Mouse (Mus musculus) liver, adult 2 months (tissue): Measurements from ENCODE around the gene Fam19a1. TPM values are rescaled to one million over a fixed set of nuclear protein-coding genes. Genes with fewer than 3 reads are reported as not detected.

Experiments
- DNase-seq: peaks from one replicate; pipeline ENCODE4 v3.0.0-alpha.2; 2011; ENCODE audit warnings: low read depth, low spot score; ENCODE audit errors: extremely low read depth
- H3K27ac ChIP-seq: fragments of 200-500 bp; replicated peaks from 2 replicates; pipeline ENCODE4 v1.5.1; 2012; ENCODE audit warnings: low read depth, mild to moderate bottlenecking, control low read depth, inconsistent platforms, low read length; ENCODE audit not compliant: insufficient read depth
- H3K27me3 ChIP-seq: fragments of 200-500 bp; 2 replicates; pipeline ENCODE4 v1.6.1; 2012; ENCODE audit warnings: mild to moderate bottlenecking, moderate library complexity, low read length, inconsistent platforms; ENCODE audit not compliant: control insufficient read depth, insufficient read depth
- H3K36me3 ChIP-seq: fragments of 200-500 bp; 2 replicates; pipeline ENCODE4 v1.6.1; 2012; ENCODE audit warnings: low read length, inconsistent platforms; ENCODE audit not compliant: control insufficient read depth, insufficient read depth
- H3K4me1 ChIP-seq: fragments of 200-500 bp; 2 replicates; pipeline ENCODE4 v1.6.1; 2011; ENCODE audit warnings: low read length; ENCODE audit not compliant: control insufficient read depth, insufficient read depth
- H3K4me3 ChIP-seq: fragments of 200-500 bp; 2 replicates; pipeline ENCODE4 v1.5.1; 2011; ENCODE audit warnings: low read depth, mild to moderate bottlenecking, control low read depth, low read length, moderate library complexity; ENCODE audit not compliant: insufficient read depth
- H3K79me2 ChIP-seq: fragments of 200-500 bp; 2 replicates; pipeline ENCODE4 v1.6.1; 2012; ENCODE audit warnings: inconsistent platforms, mild to moderate bottlenecking, low read length, moderate library complexity; ENCODE audit not compliant: control insufficient read depth, insufficient read depth
- H3K9ac ChIP-seq: fragments of 200-500 bp; 2 replicates; pipeline ENCODE4 v1.6.1; 2012; ENCODE audit warnings: low read depth, mild to moderate bottlenecking, control low read depth, inconsistent platforms, low read length
- CTCF ChIP-seq: fragments of 200-500 bp; IDR thresholded peaks from 2 replicates; pipeline ENCODE4 v1.5.1; 2011; ENCODE audit warnings: low read depth, low read length, control low read depth
- POLR2A ChIP-seq: fragments of 200-500 bp; IDR thresholded peaks from 2 replicates; pipeline ENCODE4 v1.6.1; 2011; ENCODE audit warnings: low read length, control low read depth; ENCODE audit not compliant: insufficient read depth; ENCODE audit errors: extremely low read depth
- WGBS: fragments of 180-500 bp; shearing (Covaris S2); methylation state at CpG from one replicate; pipeline ENCODE4 v1.1.7; 2018; 5-methylcytosine and 5-hydroxymethylcytosine counted together
- polyA plus RNA-seq: library from polyadenylated mRNA; depleted of rRNA; stranded (reverse); fragments of >200 nt; gene quantifications from 2 replicates; pipeline ENCODE4 v1.2.3, GENCODE M21; 2012
- total RNA-seq: library from RNA; depleted of rRNA; stranded (reverse); fragments of >200 nt; gene quantifications from 2 replicates; pipeline ENCODE4 v1.2.3, GENCODE M21; 2014

Fam19a1 gene
- total and polyA plus RNA-seq, 2 experiments = 0.09 TPM; not detected in 1

DNA sequence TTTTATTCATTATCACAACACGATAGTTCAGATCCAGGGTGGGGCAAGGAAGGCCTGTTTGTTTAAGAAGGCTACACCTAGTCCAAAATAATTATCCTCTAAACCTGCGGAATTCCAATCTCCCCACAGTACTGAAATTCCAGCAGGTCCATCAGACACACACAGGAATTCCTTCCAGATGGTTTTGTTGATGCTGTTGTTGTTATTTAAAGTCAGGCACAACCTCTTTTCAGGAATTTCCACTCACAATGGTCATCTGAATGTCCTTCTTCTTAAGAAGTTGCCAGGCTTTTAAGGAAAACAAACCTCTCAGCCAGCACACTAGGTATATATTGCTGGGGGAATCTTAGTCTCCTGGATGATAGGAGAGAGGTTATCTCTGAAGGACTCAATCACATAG, 174.4 kb downstream of the Fam19a1 start:
- 80% methylated on average over 2 of the region's 2 CpGs for WGBS
- TF ChIP-seq CTCF (no peak), POLR2A (no peak)
- no peak overlapping the region for H3K4me3 ChIP-seq
- no peaks in the 10 kb centered on the region for H3K27me3 ChIP-seq
- H3K4me1 ChIP-seq = no peaks in the 10 kb centered on the region
- H3K36me3 ChIP-seq = no peaks in the 10 kb centered on the region
- H3K27ac ChIP-seq = no peak overlapping the region
- no peak overlapping the region for H3K9ac ChIP-seq
- no peaks in the 10 kb centered on the region for H3K79me2 ChIP-seq
- no peak for DNase-seq

DNA sequence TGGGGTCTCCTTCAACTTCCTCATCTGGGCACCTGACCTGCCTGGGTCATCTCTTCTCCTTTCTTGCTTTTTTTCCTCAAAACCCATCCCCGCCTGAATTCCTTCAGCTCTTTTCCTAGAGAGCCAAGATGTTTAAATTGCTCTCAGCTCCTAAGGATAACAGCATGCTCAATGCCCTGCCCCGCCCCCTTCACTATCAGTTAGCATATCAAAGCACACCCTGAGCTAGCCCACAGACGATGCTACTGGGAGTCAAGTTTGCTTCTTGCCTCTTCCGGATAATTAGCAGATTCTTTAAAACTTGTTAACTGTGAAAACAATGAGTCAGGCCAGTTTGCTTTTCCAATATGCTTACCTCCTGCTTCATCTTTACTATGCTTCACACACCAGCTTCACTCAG, 176.7 kb downstream of the Fam19a1 start:
- no peak for TF ChIP-seq CTCF
- TF ChIP-seq POLR2A = no peak
- Histone ChIP-seq H3K4me3 (no peak overlapping the region), H3K9ac (no peak overlapping the region), H3K36me3 (no peaks in the 10 kb centered on the region), H3K27me3 (no peaks in the 10 kb centered on the region), H3K79me2 (no peaks in the 10 kb centered on the region), H3K27ac (no peak overlapping the region), H3K4me1 (no peaks in the 10 kb centered on the region)
- DNase-seq = no peak
- WGBS = 39% methylated on average over 4 of the region's 4 CpGs

GRCm38 (mm10) chr6:96347491-96347890, 234.5 kb downstream of the Fam19a1 start:
- no peak for DNase-seq
- TF ChIP-seq POLR2A (no peak), CTCF (no peak)
- Histone ChIP-seq H3K4me1 (no peaks in the 10 kb centered on the region), H3K4me3 (no peak overlapping the region), H3K79me2 (no peaks in the 10 kb centered on the region), H3K9ac (no peak overlapping the region), H3K27ac (no peak overlapping the region), H3K36me3 (no peaks in the 10 kb centered on the region), H3K27me3 (no peaks in the 10 kb centered on the region)
- 88% methylated on average over 2 of the region's 2 CpGs for WGBS

DNA sequence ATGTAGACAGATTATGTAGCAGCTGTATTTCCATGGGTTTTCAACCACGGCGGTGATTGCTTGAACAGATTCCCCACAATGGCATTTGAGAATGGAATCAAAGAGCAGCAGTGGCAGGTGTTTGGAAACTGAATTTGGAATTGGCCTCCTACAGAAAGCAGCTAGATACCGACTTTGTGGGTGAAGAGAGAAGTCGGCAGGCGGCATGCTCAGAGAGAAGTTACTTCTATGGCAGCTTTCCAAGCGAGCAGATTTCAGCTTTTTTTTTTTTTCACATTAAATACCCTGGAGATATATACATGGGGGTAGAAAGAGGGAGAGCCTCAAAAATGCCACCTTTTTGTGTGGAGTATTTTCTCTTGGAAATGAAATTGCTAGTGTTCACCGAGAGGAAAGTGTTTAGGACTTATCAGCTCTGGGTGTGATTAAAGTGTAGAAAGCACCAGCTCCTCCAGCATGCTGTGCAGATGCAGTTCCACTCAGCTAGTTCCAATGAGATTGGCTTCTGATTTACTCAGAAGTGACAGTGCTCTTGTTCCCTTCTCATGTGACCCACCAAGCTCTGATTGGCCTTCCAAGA, 236.6 kb downstream of the Fam19a1 start:
- no peaks in the 10 kb centered on the region for H3K4me1 ChIP-seq
- no peak for TF ChIP-seq CTCF
- TF ChIP-seq POLR2A = no peak
- H3K27me3 ChIP-seq = no peaks in the 10 kb centered on the region
- no peak overlapping the region for H3K27ac ChIP-seq
- H3K79me2 ChIP-seq = no peaks in the 10 kb centered on the region
- H3K36me3 ChIP-seq = no peaks in the 10 kb centered on the region
- no peak for DNase-seq
- no peak overlapping the region for H3K4me3 ChIP-seq
- no peak overlapping the region for H3K9ac ChIP-seq
- 86% methylated on average over 7 of the region's 7 CpGs for WGBS

DNA sequence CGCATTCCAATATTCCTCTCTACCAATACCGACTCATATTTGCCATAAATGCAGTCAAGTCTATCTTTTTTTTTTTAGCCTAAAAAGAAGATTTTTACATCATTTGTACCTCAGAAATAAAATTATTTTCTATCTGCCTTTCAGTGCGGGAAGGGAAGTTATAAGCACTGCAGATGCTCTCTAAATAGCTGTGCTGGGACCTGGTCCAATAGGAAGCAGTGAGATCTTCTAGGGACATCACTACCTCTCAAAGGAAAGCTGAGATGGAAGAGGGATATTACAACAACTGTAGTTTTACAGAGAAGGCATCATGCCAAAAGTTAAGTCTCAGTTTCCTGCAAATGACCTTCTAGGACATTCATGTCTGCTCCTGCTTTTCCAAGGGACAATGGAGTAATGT, 256.6 kb downstream of the Fam19a1 start:
- no peak for TF ChIP-seq POLR2A
- no peak for TF ChIP-seq CTCF
- no peak overlapping the region for H3K4me3 ChIP-seq
- no peak for DNase-seq
- no peaks in the 10 kb centered on the region for H3K36me3 ChIP-seq
- WGBS = 92% methylated on average over 3 of the region's 3 CpGs
- H3K79me2 ChIP-seq = no peaks in the 10 kb centered on the region
- H3K9ac ChIP-seq = no peak overlapping the region
- no peaks in the 10 kb centered on the region for H3K27me3 ChIP-seq
- H3K4me1 ChIP-seq = no peaks in the 10 kb centered on the region; the same call in 1 of the 2 replicates
- H3K27ac ChIP-seq = no peak overlapping the region

DNA sequence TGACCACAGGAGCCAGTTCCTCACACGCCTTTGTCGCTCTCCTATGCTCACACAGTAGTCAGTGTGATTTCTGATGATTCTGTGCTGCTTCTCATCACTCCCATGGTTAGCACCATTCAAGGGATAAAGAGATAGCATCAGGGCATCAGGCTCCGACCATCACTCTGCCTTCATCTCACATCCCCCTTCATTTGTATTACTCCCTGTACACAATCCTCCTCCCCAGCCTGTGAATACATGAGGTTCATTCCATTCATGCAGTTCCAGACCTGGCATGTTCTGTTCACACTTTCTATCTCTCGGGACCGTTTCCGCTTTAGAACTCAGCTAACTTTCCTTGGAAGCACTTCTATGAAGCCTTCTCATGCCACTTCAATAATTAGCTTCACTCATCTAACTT, 259.9 kb downstream of the Fam19a1 start:
- no peak for TF ChIP-seq POLR2A
- TF ChIP-seq CTCF = no peak
- no peak for DNase-seq
- Histone ChIP-seq H3K79me2 (no peaks in the 10 kb centered on the region), H3K4me3 (no peak overlapping the region), H3K9ac (no peak overlapping the region), H3K4me1 (no peaks in the 10 kb centered on the region; the same call in 1 of the 2 replicates), H3K27ac (no peak overlapping the region), H3K27me3 (no peaks in the 10 kb centered on the region), H3K36me3 (no peaks in the 10 kb centered on the region)
- 91% methylated on average over 6 of the region's 6 CpGs for WGBS
